Mouse (Mus musculus) heart, embryonic 14.5 days (tissue): ENCODE data around the gene Serpina9. TPM values are rescaled to one million over a fixed set of nuclear protein-coding genes. Genes with fewer than 3 reads are reported as not detected.
"Not testable (repeated sequence)": the region's sequence is repeated elsewhere in the genome, so short reads cannot be mapped to it uniquely, and the experiment has no call there.

Experiments
- ATAC-seq: fragments of 200-750 bp; cut with Nextera tagmentation; 2 replicates; pipeline ENCODE4 v1.8.0; 2017; ENCODE audit warnings: low read depth, moderate TSS enrichment; ENCODE audit not compliant: insufficient number of reproducible peaks, insufficient read depth, low FRiP score
- H3K27ac ChIP-seq, 2 experiments: fragments of 200-500 bp in 1 of 2; fragments of 300-500 bp in 1 of 2; sonication (generic) in 1 of 2; replicated peaks in 1 of 2; 2 replicates each; pipeline ENCODE4 v1.5.1; 2012 to 2014; ENCODE audit warnings: low read depth in 2 of 2, low read length in 2 of 2, control low read depth in 1 of 2, mild to moderate bottlenecking in 1 of 2, mixed read lengths in 1 of 2; ENCODE audit not compliant: control insufficient read depth in 1 of 2, insufficient read depth in 1 of 2
- H3K27me3 ChIP-seq: fragments of 300-500 bp; sonication (generic); 2 replicates; pipeline ENCODE4 v1.6.1; 2014; ENCODE audit warnings: mild to moderate bottlenecking, low read length, control low read depth; ENCODE audit not compliant: control insufficient read depth, insufficient read depth
- H3K36me3 ChIP-seq: fragments of 300-500 bp; sonication (generic); 2 replicates; pipeline ENCODE4 v1.6.1; 2014; ENCODE audit warnings: mild to moderate bottlenecking, control low read depth, low read length, mixed read lengths; ENCODE audit not compliant: control insufficient read depth, insufficient read depth
- H3K4me1 ChIP-seq, 2 experiments: fragments of 200-500 bp in 1 of 2; fragments of 300-500 bp in 1 of 2; sonication (generic) in 1 of 2; 2 replicates each; pipeline ENCODE4 v1.6.1; 2012 to 2014; ENCODE audit warnings: low read length in 2 of 2, control low read depth in 1 of 2, mixed read lengths in 1 of 2; ENCODE audit not compliant: control insufficient read depth in 2 of 2, insufficient read depth in 2 of 2
- H3K4me2 ChIP-seq: fragments of 300-500 bp; sonication (generic); 2 replicates; pipeline ENCODE4 v1.6.1; 2014; ENCODE audit warnings: mild to moderate bottlenecking, low read length
- H3K4me3 ChIP-seq, 2 experiments: fragments of 200-500 bp in 1 of 2; fragments of 300-500 bp in 1 of 2; sonication (generic) in 1 of 2; 2 replicates each; pipeline ENCODE4 v1.5.1; 2012 to 2014; ENCODE audit warnings: low read length in 2 of 2, mild to moderate bottlenecking in 2 of 2, control low read depth in 1 of 2, low read depth in 1 of 2, moderate library complexity in 1 of 2; ENCODE audit not compliant: control insufficient read depth in 1 of 2, insufficient read depth in 1 of 2
- H3K9ac ChIP-seq: fragments of 300-500 bp; sonication (generic); 2 replicates; pipeline ENCODE4 v1.6.1; 2014; ENCODE audit warnings: mild to moderate bottlenecking, low read length
- H3K9me3 ChIP-seq: fragments of 300-500 bp; sonication (generic); 2 replicates; pipeline ENCODE4 v1.6.1; 2016; ENCODE audit warnings: low read length, control low read depth; ENCODE audit not compliant: control insufficient read depth
- WGBS: fragments of 180-500 bp; shearing (Covaris S2); extraction: QIAGEN DNeasy Blood & Tissue Kit; methylation state at CpG from one replicate; pipeline ENCODE4 v1.1.7; 2014; 5-methylcytosine and 5-hydroxymethylcytosine counted together
- polyA plus RNA-seq: library from polyadenylated mRNA; unstranded; fragments of >200 nt; fragmentation: Nextera tagmentation; extraction: Ambion mirVana; gene quantifications from 2 replicates; pipeline ENCODE4 v1.2.1, GENCODE M21; 2014

Gene Serpina9
- polyA plus RNA-seq, 1 experiment from 2014 or later = 0.27 TPM

GRCm38 (mm10) chr12:103961716-103962115 lies 51.8 kb downstream of the Serpina9 start:
- no peak overlapping the region for H3K4me3 ChIP-seq
- WGBS = 89% methylated on average over 1 of the region's 1 CpGs
- no peaks in the 10 kb centered on the region for H3K27me3 ChIP-seq
- no peaks in the 10 kb centered on the region for H3K36me3 ChIP-seq
- no peak for ATAC-seq
- H3K27ac ChIP-seq = no peak overlapping the region
- no peaks in the 10 kb centered on the region for H3K4me1 ChIP-seq
- H3K4me2 ChIP-seq = no peak overlapping the region
- no peaks in the 10 kb centered on the region for H3K9me3 ChIP-seq
- H3K9ac ChIP-seq = no peak overlapping the region

- H3K9me3 ChIP-seq = no peaks in the 10 kb centered on the region
- H3K27me3 ChIP-seq = no peaks in the 10 kb centered on the region
- no peak for ATAC-seq
- WGBS = 74% methylated on average over 3 of the region's 3 CpGs
- no peak within 1 kb of the TSS for H3K9ac ChIP-seq
- H3K27ac ChIP-seq = no peak within 1 kb of the TSS
- no peaks in the 10 kb centered on the region for H3K36me3 ChIP-seq
- H3K4me3 ChIP-seq = no peak within 1 kb of the TSS
- no peak within 1 kb of the TSS for H3K4me2 ChIP-seq
- H3K4me1 ChIP-seq = no peaks in the 10 kb centered on the region
Measured at GRCm38 (mm10) chr12:103958798-103959197, 54.8 kb downstream of the Serpina9 start, which contains the start of gene Serpina1e. Serpina1e (minus strand) TSS chr12:103958975.

- H3K9me3 ChIP-seq, H3K4me3 ChIP-seq, H3K27ac ChIP-seq, ATAC-seq, H3K36me3 ChIP-seq, H3K27me3 ChIP-seq, H3K4me2 ChIP-seq, H3K9ac ChIP-seq, H3K4me1 ChIP-seq: not testable (repeated sequence)
- 40% methylated on average over 1 of the region's 2 CpGs for WGBS
Measured at GRCm38 (mm10) chr12:103956555-103956954, 57.0 kb downstream of the Serpina9 start.

GRCm38 (mm10) chr12:103952972-103953371 lies 60.6 kb downstream of the Serpina9 start:
- H3K4me3 ChIP-seq, H3K27me3 ChIP-seq, H3K9ac ChIP-seq, H3K36me3 ChIP-seq, H3K27ac ChIP-seq, ATAC-seq, H3K4me1 ChIP-seq, H3K9me3 ChIP-seq, H3K4me2 ChIP-seq: not testable (repeated sequence)
- 56% methylated on average over 3 of the region's 3 CpGs for WGBS

- Histone ChIP-seq H3K4me3 (no peak overlapping the region), H3K36me3 (no peaks in the 10 kb centered on the region), H3K27ac (no peak overlapping the region), H3K9ac (no peak overlapping the region), H3K4me2 (no peak overlapping the region), H3K27me3 (no peaks in the 10 kb centered on the region), H3K9me3 (no peaks in the 10 kb centered on the region), H3K4me1 (no peaks in the 10 kb centered on the region)
- 61% methylated on average over 4 of the region's 4 CpGs for WGBS
- ATAC-seq = no peak
Measured at GRCm38 (mm10) chr12:103946243-103946642, 67.3 kb downstream of the Serpina9 start.

Other genes with a start within 250 kb of the Serpina9 start
- gene Serpina1d, start 240.2 kb downstream of the Serpina9 start, polyA plus RNA-seq = not detected in 2 replicates
- gene Serpina1b, start 183.4 kb downstream of the Serpina9 start, polyA plus RNA-seq = 0.28 TPM in 1 of 2 replicates, not detected in the other
- gene Serpina1a, start 150.2 kb downstream of the Serpina9 start, polyA plus RNA-seq = 0.20 and 0.23 TPM in 2 replicates
- gene Serpina1c, start 108.9 kb downstream of the Serpina9 start, polyA plus RNA-seq = not detected in 2 replicates
- not detected in 2 replicates for gene Serpina1e, start 54.8 kb downstream of the Serpina9 start, polyA plus RNA-seq
- gene Serpina11, start 23.8 kb downstream of the Serpina9 start, polyA plus RNA-seq = not detected in 2 replicates
- not detected in 2 replicates for gene Serpina12, start 30.7 kb upstream of the Serpina9 start, polyA plus RNA-seq
- gene Serpina5, start 87.4 kb upstream of the Serpina9 start, polyA plus RNA-seq = not detected in 2 replicates
- gene Serpina3a, start 99.0 kb upstream of the Serpina9 start, polyA plus RNA-seq = not detected in 2 replicates
- gene Serpina3b, start 114.2 kb upstream of the Serpina9 start, polyA plus RNA-seq = 0.19 TPM in 1 of 2 replicates, not detected in the other
- gene Serpina3c, start 140.1 kb upstream of the Serpina9 start, polyA plus RNA-seq = 0.08 TPM in 1 of 2 replicates, not detected in the other
- gene Serpina3f, start 200.8 kb upstream of the Serpina9 start, polyA plus RNA-seq = not detected in 2 replicates
- 2.4 and 3.7 TPM in 2 replicates for gene Serpina3g, start 222.5 kb upstream of the Serpina9 start, polyA plus RNA-seq
- gene Serpina3i, start 249.4 kb upstream of the Serpina9 start, polyA plus RNA-seq = 0.53 TPM in 1 of 2 replicates, not detected in the other